Mouse (Mus musculus) forebrain, embryonic 13.5 days (tissue): ENCODE measurements around the gene Otp. TPM values are rescaled to one million over a fixed set of nuclear protein-coding genes. Genes with fewer than 3 reads are reported as not detected.

ENCODE experiments used
- ATAC-seq: fragments of 200-750 bp; cut with Nextera tagmentation; 2 replicates; pipeline ENCODE4 v1.8.0; 2017
- H3K27ac ChIP-seq: fragments of 300-500 bp; sonication (generic); 2 replicates; pipeline ENCODE4 v1.5.1; 2015; ENCODE audit warnings: inconsistent platforms, mild to moderate bottlenecking, moderate library complexity
- H3K27me3 ChIP-seq: fragments of 300-500 bp; sonication (generic); 2 replicates; pipeline ENCODE4 v1.6.1; 2015; ENCODE audit warnings: mild to moderate bottlenecking, inconsistent platforms
- H3K36me3 ChIP-seq: fragments of 300-500 bp; sonication (generic); 2 replicates; pipeline ENCODE4 v1.6.1; 2015; ENCODE audit warnings: mild to moderate bottlenecking, inconsistent platforms; ENCODE audit not compliant: poor library complexity, severe bottlenecking
- H3K4me1 ChIP-seq: fragments of 300-500 bp; sonication (generic); 2 replicates; pipeline ENCODE4 v1.6.1; 2015; ENCODE audit warnings: inconsistent platforms
- H3K4me2 ChIP-seq: fragments of 300-500 bp; sonication (generic); 2 replicates; pipeline ENCODE4 v1.6.1; 2015; ENCODE audit warnings: inconsistent platforms, mild to moderate bottlenecking, moderate library complexity
- H3K4me3 ChIP-seq: fragments of 300-500 bp; sonication (generic); 2 replicates; pipeline ENCODE4 v1.5.1; 2015; ENCODE audit warnings: mild to moderate bottlenecking, inconsistent platforms
- H3K9ac ChIP-seq: fragments of 300-500 bp; sonication (generic); 2 replicates; pipeline ENCODE4 v1.6.1; 2015; ENCODE audit warnings: mild to moderate bottlenecking, inconsistent platforms
- H3K9me3 ChIP-seq: fragments of 300-500 bp; sonication (generic); replicated peaks from 2 replicates; pipeline ENCODE4 v1.6.1; 2016; ENCODE audit warnings: inconsistent platforms
- WGBS: fragments of 180-500 bp; shearing (Covaris S2); methylation state at CpG from one replicate; pipeline ENCODE4 v1.1.7; 2015; 5-methylcytosine and 5-hydroxymethylcytosine counted together
- polyA plus RNA-seq: library from polyadenylated mRNA; unstranded; fragments of >200 nt; fragmentation: Nextera tagmentation; extraction: Ambion mirVana; gene quantifications from 2 replicates; pipeline ENCODE4 v1.2.1, GENCODE M21; 2015

The Otp gene
- polyA plus RNA-seq, 1 experiment from 2014 or later = 3.7 TPM

GRCm38 (mm10) chr13:94885291-94886235, 10.2 kb downstream of the Otp start:
- 2% methylated on average over 68 of the region's 81 CpGs for WGBS
- Histone ChIP-seq H3K27me3 (peaks cover 95% of the 10 kb centered on the region), H3K9ac (peak overlapping the region; percentile 13), H3K4me2 (peak overlapping the region; percentile 42), H3K36me3 (no peaks in the 10 kb centered on the region), H3K27ac (peak overlapping the region; percentile 14; the same call in 1 of the 2 replicates), H3K4me3 (peak overlapping the region; percentile 21), H3K9me3 (no peaks in the 10 kb centered on the region), H3K4me1 (peaks cover 24% of the 10 kb centered on the region)
- ATAC-seq = peak; percentile 39

DNA sequence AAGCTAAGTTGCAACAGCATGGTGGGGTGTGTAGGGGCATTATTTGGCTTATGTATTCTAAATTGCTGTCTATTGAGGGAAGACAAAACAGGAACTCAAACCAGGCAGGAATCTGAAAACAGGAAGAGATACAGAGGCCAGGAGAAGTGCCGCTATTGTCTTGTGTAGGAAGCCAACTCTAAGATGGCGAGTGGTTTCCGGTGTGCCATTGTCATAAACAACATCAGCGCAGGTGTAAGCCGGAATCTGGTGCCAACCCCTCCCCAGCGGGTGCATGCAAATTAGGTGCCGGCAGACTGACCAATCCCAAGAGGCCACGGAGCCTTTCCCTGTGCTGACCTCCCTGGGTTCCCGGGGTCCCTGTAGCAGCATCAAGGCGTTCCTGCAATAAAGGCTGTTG, 32.4 kb downstream of the Otp start:
- Histone ChIP-seq H3K36me3 (no peaks in the 10 kb centered on the region), H3K4me2 (no peak overlapping the region), H3K9ac (no peak overlapping the region), H3K9me3 (no peaks in the 10 kb centered on the region), H3K4me3 (no peak overlapping the region), H3K27ac (no peak overlapping the region), H3K27me3 (peaks cover 11% of the 10 kb centered on the region; the same call in 1 of the 2 replicates), H3K4me1 (peaks cover 3% of the 10 kb centered on the region; the same call in 1 of the 2 replicates)
- ATAC-seq = no peak
- WGBS = 95% methylated on average over 10 of the region's 10 CpGs

- ATAC-seq = peak; percentile 51; the same call in 1 of the 2 replicates
- Histone ChIP-seq H3K4me1 (peaks cover 7% of the 10 kb centered on the region), H3K27me3 (peaks cover 23% of the 10 kb centered on the region)
Observed at GRCm38 (mm10) chr13:94912961-94913360, 37.6 kb downstream of the Otp start.

DNA sequence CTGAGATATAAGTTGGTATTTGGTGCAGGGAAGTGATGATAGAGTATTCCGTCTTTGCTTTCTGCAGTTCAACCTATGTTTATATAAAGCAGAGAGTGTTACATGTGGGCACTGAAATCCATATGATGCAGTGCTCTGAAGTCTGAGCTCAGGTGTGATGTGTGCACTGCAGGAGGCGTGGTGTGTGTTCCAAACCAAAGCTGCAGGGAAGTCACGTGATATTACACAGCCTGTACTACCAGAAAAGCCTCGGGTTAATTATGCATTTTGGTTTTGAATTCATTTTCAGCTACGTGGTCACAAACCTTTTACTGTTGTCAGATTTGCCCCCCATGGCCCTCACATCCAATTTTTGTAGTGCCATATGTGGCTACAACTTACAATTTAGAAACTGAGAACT, 40.3 kb downstream of the Otp start:
- peaks cover 7% of the 10 kb centered on the region for H3K4me1 ChIP-seq
- no peak overlapping the region for H3K4me2 ChIP-seq
- no peak for ATAC-seq
- H3K36me3 ChIP-seq = no peaks in the 10 kb centered on the region
- no peak overlapping the region for H3K9ac ChIP-seq
- H3K27ac ChIP-seq = no peak overlapping the region
- H3K27me3 ChIP-seq = peaks cover 20% of the 10 kb centered on the region
- no peaks in the 10 kb centered on the region for H3K9me3 ChIP-seq
- H3K4me3 ChIP-seq = no peak overlapping the region
- WGBS = 72% methylated on average over 5 of the region's 5 CpGs

More at GRCm38 (mm10) chr13:94912961-94913360, 37.6 kb downstream of the Otp start:
- no peak overlapping the region for H3K27ac ChIP-seq
- no peaks in the 10 kb centered on the region for H3K9me3 ChIP-seq
- H3K4me2 ChIP-seq = peak overlapping the region; percentile 46
- no peak overlapping the region for H3K9ac ChIP-seq
- no peak overlapping the region; the same call in 1 of the 2 replicates for H3K4me3 ChIP-seq
- H3K36me3 ChIP-seq = no peaks in the 10 kb centered on the region
- whole genome bisulfite sequencing = 6% methylated on average over 11 of the region's 11 CpGs

GRCm38 (mm10) chr13:94928086-94928485, 52.7 kb downstream of the Otp start:
- WGBS = 70% methylated on average over 3 of the region's 3 CpGs
- no peaks in the 10 kb centered on the region for H3K9me3 ChIP-seq
- H3K4me2 ChIP-seq = no peak overlapping the region
- H3K27ac ChIP-seq = no peak overlapping the region
- H3K4me1 ChIP-seq = no peaks in the 10 kb centered on the region
- no peak overlapping the region for H3K4me3 ChIP-seq
- H3K9ac ChIP-seq = no peak overlapping the region
- no peak for ATAC-seq
- no peaks in the 10 kb centered on the region for H3K36me3 ChIP-seq
- H3K27me3 ChIP-seq = peaks cover 17% of the 10 kb centered on the region; the same call in 1 of the 2 replicates

Other genes with a start within 250 kb of the Otp start
- 280 and 307 TPM in 2 replicates for gene Tbca, start 86.7 kb upstream of the Otp start, polyA plus RNA-seq
- gene Wdr41, start 100.7 kb downstream of the Otp start, polyA plus RNA-seq = 19.3 and 22.0 TPM in 2 replicates